Mouse (Mus musculus) heart, adult 11 months (tissue): ENCODE data around the gene Clec2l.
"Not testable (repeated sequence)": the region's sequence is repeated elsewhere in the genome, so short reads cannot be mapped to it uniquely, and the experiment has no call there.

Experiments used
- DNase-seq: peaks from one replicate; pipeline ENCODE4 v3.0.0; 2022

Clec2l gene

DNA sequence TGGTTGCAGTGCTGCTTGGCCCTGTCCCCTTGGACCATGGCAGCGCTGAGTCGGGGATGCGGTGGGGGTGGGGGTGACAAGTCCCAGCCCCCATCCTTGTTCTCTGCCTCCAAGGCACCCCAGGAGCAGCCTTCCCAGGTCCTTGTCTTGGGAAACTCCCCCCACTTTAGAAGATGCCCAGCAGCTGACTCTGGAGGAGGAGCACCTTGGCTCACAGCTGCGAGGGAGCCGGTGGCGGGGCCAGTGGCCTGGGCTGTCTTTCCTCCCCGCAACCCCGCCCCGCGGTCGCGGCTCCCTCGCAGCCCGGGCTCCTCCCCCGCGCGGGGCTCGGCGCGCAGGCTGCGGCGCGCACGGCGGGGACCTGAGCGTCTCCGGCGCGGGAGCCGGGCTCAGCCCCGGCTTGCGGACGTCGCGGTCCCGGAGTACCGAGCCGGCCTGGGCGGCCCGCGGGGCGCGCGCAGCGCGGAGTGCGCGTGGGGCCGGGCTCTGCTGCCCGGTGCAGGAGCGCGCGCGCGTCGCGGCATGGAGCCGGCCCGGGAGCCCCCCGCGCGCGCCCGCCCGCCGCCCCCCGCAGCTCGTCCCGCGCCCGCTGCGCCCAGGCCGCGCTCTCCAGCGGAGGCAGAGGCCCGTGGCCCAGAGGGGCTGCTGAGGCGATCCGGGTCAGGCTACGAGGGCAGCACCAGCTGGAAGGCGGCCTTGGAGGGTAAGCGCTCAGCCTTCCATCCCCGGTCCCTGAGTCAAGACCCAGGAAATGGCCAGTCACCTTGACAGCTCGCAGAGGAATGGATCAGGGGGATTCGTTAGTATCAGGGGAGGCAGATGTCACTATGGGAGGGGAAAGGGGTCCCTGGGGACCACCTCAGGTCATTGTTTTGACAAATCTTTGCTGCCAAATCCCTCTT, at the start of gene Clec2l:
Gene Clec2l, plus strand, starts transcription at position 356 of the 902 bp plus-strand sequence.
- no peak for DNase-seq

DNA sequence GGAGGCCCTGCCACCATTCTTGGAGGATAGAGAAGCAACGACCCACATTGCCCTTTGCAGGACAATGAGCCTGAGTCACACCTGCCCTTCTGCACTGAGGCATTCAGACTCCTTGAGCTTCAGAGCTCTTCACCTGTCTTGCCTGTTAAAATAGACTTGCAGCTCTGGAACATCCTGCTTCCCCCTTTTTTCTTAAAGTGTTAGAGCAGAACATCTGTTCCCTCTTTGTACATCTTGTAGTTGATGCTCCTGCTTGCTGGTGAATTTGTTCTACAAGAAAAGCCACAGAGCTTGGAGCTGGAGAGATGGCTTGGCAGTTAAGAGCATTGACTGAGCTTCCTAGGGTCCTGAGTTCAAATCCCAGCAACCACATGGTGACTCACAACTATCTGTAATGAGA, 40.5 kb upstream of the Clec2l start:
- peak; percentile 84 for DNase-seq

DNA sequence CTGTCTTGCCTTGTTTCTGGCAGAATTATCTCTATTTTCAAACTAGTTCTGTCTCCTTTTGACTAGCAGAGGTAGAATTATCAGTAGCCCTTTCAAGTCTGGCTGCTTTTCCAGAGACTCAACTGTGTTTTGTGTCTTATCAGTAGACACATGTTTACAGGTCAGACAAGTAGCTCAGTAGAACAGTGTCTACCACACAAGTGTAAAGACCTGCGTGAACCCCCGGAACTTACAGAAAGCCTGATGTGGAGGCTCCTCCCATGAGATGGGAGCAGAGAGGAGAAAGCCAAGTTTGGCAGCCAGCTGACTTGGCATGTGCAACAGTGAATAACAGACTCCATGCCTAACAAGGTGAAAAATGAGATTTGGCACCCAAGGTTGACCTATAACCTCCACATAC, 39.4 kb upstream of the Clec2l start:
- DNase-seq = peak; percentile 62

DNA sequence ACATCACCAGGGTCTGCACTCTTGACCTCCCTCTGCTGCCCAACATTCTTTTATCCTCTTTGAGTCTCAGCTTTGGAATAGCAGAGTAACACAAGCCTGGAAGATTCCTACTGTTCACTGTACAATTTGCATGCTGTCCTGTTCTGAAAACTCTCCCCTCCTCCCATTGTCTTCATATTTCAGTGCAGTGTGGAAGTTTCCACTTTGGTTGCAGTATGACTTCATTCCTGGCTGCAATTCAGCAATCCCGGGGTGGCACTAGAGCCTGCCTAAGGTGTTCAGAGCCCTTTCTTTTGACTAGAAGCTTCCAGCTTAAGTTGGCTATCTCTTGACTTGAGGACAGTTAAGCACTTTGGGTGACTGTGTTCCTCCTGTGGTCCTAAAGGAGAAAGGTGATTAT, 38.4 kb upstream of the Clec2l start:
- DNase-seq = peak; percentile 74

DNA sequence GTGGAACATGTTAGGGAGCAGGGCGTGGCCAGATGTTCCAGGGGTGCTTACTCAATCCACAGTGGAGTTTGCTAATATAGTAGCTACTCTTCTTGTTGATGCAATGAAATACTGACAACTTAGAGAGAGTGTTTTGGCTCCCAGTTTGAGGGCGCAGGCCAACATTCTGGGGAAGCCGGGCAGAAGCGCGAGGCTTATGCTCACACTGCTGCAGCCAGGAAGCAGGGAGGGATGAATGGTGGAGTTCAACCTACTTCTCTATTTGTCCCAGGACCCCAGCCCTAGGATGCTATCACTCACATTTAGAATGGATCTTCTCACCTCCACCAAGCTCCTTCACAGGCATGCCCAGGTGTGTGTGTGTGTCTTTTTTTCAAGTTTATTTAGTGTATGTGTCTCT, 36.8 kb upstream of the Clec2l start:
- peak; percentile 70 for DNase-seq

DNA sequence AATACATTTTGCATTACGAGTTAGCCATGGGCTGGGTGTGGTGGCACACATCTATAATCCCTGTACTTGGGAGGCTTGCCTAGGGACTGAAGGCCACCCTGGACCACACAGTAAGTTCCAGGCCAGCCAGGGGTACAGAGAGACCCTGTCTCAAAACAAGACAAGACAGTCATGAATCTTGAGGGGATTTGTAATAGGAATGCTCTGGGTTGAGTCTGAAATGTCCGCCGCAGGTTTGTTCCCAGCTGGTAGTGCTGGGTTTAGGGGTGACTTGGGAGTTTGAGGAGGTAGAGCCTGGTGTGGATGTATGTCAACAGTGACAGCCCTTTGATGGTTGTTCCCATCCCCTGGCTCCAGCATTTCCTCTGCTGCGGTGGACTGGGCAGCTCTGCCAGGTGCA, 35.8 kb upstream of the Clec2l start:
- DNase-seq = peak; percentile 57

DNA sequence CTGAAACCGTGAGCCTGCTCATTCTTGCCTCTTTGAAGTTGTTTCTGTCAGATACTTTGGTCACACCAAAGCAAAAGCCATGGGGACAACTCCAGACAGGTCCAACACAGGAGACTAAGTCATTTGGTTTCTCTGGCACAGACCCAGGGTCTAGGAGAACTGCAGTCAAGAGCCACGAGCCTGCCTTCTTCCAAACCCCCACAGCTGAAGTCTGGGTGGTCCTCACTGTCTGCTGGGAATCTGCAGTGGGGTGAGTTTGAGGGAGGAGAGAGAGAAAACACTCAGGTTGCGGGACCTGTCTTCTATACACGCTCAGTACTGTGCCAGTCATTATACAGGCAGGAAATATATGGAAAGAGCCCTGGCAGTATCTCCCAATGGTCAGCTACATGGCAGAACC, 35.4 kb upstream of the Clec2l start:
- DNase-seq = peak; percentile 72

DNA sequence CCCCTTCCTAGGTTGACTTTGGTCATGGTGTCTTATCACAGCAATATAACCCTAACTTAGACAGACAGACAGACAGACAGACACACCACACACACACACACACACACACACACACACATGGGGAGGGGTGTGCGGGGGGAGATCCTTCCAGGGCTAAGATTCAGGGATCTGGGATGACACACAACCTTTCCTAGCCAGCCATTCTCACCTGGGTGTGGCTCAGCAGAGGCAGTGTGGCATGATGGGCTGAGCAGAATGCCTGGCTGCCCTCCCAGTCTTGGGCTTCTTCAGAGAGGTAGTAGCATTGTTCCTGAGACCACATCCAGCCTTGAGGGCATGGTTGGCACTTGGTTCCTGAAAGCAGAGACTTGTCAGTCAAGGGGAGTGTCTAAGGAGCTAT, 33.3 kb upstream of the Clec2l start:
- DNase-seq = peak; percentile 75

DNA sequence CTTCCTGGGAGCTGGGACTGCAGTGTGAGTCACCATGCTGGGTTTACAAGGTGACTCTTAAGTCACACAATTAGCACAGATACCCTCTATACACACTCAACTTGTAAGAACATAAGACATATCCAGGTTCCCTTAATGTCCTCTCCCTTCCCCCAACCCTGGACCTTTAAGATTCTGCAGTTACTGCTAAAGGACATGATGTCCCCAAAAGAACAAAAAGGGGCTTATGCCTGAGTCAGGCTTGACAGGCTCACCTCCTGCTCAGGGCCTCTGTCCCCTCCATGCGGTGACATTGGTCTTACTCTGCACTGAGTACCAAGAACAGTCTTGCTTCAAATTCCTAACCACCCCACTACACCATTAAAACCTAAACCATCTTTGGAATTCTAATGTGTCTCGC, 30.0 kb upstream of the Clec2l start:
- DNase-seq = peak; percentile 51

DNA sequence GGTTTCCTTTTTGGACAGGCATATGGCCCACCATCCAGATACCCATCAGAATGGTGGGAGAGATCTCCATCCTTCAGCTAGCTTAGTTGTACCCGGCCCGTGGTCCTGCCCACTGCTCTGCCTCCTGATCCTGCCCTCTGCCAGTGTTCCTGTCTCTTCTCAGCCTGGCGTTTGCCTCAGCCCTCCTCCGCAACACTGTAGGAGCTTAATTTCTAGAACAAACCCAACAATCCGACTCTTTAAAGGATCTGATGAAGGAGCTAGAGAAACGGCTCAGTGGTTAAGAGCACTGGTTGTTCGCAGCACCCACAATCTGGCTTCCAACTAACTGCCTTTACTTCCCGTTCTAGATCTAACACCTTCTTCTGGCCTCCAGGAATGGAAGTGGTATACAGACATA, 28.4 kb upstream of the Clec2l start:
- peak; percentile 61 for DNase-seq

DNA sequence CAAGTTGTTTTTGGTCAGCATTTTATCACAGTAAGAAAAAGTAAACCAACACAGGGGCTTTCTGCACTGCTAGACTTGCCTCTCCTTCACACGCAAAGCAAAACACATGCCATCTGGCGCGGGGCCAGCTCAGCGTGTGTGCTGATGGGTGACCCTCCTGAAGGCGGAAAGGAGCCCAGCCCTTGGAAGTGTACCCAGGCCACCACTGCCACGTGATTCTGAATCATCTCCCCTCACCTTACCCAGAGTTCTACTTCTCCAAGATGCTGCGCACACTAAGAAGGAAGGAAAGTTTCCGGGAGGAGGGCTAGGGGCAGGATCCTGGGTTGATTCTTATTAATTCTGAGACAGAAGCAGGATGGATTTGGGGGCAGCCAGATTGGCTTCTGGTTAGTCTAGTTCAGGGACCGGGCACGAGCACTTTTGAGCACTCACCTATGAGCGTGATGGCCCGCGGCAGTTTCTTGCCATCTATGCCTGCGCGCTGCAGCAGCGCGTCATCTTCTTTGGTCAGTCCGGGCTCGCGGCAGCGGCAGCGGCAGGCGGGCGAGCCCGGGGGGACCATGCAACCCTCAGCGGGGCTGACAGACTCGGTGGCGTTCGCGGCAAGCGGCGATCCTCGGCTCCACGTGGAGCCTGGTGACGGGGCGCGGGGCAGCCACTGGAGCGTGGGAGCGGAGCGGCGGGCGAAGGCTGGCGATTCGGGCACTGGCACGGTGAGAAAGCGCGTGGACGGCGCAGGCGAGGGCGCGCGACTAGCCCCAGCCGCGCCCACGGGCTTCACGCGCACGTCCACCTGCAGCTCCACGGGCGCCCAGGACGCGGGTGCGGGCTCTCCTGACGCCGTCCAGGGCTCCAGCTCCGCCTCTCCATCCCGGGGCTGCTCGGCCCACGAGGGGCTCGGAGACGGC, 26.7 kb upstream of the Clec2l start:
- DNase-seq = peak; percentile 94

DNA sequence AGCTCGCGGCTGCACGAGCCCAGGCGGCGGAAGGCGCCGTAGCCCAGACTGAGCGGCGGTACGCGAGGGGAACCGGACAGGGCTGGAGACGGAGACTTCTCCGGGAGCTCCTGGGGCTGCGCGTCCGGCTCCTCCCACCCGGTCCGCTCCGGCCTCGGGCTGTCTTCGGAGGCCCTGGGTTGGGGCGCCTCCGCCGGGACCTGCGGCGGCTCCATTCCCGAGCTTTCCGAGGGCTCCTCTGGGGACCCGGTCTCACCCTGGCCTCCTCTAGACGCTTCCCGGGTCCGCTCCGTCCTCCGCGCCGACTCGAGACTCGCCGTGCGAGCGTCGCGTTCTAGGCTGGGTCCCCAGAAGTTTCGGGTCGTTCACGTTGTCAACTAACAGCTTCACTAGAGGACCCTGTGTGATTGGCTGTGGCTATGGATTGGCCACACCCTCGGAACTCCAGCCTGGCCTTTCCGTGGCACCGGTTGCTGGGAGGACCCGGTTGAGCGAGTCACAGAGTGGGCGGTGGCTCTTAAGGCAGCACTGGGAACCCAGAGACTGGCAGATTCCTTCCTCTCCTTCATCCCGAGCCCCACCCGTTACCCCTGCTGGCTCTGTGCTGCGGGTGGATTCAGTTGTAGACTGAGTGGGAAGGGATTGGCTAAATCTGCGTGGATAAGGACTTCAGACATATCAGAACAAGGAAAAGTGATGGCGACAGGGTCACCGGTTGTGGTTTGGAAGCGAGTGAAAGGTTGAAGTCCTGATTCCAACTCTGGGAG, 25.8 kb upstream of the Clec2l start, which contains the start of gene Klrg2:
Gene Klrg2, minus strand, starts transcription at position 391 of the 767 bp plus-strand sequence.
- DNase-seq = peak; percentile 99

DNA sequence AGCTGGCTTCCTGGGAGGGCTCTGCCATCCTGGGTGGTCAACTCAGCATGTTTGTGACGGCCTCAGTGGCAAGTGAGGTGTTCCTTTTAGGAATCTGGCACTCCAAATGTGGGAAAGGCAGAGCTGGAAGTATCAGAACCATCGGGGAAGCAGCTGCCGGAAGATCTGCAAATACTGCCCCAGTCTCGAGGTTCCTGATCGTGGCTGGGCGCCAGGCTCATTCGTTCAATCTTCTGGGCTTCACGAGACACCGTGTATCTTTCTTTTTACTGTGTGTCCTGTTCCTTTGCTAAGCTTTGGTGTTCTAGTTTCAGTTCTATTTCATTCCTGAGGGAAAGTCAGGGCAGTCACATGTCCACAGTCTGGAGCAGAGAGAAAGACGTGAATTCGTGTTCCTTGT, 22.5 kb upstream of the Clec2l start:
- DNase-seq = no peak

DNA sequence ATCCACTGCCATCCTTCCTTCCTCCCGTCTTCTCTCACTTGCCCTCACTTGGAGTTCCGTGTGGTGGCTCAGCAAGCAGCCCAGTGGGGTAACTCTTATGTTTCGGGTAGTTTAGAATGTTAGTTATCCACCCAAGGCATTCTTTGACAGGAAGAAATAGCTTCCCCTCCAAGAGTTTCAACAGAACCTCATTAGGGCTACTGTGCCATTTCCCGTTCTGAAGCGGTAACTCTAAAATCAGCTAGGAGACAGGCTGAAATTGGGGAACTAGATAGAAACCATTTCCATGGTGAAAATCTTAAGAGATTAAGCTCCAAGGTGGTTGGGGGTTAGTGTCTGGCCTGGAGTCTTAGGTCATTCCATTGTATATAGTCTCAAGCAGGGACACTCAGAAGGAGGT, 21.6 kb upstream of the Clec2l start:
- DNase-seq = no peak

DNA sequence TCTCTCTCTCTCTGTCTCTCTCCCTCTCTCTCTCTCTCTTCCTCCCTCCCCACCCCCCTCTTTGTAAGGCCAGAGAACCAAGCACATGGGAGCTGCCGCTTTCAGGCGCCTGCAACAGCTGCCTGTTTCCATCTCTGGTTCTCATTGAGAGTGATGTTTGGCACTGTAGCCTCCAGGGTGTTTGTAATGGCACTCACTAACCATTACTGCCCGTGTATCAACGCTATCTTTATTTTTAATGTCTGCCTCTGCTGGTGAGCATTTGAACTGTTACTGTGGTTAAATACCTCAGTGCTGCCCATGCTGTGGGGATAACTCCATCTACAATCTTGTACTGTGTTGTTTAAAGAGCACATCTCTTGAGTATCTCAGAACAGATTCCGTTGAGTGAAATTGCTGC, 21.2 kb upstream of the Clec2l start:
- DNase-seq = no peak

DNA sequence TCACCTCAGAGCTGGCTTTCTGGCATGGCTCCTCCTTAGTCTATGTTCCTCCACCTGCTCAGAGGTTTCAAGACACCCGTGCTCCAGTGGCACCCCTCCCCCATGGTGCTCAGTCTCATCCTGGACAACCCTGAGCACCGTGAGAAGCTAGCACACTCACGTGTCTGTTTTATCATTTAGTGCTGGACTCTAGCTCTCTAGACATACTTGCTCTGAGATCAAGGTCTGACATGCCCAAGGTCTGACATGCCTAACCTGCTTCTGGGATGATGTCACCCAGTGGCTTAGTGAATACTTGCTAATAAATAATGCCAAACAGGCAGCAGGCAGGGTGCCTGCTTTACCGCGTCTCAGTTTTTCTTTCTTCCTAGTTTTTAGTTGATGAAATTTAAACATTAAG, 20.3 kb upstream of the Clec2l start:
- DNase-seq = no peak

DNA sequence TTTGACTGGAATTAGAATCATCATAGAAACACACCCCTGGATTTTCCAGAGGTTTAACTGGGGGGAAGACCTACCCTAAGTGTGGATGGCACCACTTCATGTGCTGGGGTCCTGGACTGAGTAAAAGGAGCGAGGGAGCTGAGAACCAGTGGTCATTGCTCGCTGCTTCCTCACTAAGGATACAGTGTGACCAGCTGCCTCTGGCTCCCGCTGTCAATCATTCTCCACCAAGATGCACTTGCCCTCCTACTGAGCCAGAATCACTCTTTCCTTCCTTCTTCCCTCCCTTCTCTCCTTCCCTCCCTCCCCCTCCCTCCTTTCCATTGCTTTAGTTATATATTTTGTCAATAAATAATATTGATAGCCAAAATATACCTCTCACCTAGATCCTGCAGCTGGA, 19.8 kb upstream of the Clec2l start:
- DNase-seq = no peak

DNA sequence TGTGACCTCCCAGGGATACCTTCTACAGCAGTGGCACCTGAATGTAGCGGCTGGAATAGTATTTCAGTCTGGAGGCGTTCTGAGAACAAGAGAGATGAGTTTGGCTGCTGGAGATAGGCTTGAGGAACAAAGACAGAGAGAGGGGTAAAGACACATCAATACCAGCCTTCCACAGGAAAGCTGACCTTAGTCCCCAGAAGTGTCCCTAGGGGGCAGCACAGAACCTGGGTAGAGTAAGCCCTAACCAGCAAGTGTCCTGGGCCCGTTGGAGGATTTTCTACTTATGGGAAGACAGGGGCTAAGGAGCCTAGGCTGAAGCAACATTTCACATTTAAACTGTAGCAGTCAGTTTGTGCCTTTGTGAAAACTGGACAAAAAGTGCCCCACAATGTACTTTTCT, 13.3 kb upstream of the Clec2l start:
- no peak for DNase-seq

DNA sequence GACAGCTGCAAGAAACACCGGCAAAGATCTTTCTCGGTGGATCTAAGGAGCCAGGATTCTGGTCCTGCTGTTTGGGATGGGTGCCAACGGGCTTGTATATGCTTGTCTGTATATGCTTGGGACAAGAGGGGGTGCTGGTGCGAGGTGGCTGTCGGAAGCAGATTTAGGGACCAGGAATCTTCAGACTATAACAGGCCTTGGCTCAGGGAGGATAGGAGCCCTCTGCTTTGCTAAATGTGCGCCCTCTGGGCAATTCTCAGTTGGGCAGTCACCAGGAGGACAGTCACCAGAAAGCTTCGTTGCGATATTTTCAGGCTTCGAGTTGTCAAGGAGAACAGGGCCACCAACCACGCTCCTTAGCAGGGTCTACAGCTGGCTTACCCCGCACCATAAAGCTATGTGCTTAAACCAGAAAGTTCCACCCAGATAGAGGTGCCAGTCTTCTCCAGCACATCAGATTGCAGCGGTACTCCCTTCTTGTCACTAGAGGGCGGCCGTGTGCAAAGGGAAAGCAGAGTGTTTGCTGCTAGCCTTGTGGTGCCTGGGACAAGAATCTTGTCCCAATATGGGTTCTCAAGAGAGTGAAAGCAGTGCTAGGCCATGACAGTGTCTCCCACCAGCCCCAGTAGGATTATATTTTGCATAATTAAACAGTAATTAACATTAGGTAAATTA, 12.5 kb upstream of the Clec2l start:
- DNase-seq = no peak

DNA sequence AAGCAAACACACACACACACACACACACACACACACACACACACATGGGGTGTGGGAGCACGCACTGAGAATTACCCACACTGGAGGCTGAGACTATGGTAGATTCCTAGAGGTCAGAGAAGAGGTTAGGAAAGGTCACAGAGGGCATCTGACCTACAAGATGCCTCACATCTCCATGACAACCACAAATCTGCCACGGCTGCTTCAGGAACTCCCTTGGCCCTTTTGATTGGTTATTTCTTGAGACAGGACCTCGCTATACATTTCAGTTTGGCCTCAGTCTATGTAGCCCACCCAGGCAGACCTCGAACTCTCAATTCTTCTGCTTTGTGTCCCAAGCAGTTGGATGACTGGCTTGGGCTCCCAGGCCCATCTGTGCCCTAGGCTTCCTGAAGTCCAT, 1.2 kb upstream of the Clec2l start:
- no peak for DNase-seq

DNA sequence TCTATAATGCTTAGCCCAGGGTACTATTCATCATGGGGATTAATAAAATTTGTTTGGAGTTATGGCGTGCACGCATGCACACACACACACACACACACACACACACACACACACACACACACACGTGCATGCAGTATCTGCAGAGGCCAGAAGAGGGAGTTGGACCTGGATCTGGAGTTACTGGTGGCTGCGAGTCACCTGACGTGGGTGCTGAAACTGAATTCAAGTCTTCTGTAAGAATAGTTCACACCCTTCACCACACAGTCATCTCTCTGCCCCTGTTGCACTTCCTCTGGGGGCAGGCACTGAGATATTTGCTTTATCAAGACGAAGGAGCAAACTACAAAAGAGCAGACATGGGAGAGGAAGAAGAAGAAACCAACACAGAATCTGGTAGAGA, 6.7 kb downstream of the Clec2l start:
- no peak for DNase-seq

DNA sequence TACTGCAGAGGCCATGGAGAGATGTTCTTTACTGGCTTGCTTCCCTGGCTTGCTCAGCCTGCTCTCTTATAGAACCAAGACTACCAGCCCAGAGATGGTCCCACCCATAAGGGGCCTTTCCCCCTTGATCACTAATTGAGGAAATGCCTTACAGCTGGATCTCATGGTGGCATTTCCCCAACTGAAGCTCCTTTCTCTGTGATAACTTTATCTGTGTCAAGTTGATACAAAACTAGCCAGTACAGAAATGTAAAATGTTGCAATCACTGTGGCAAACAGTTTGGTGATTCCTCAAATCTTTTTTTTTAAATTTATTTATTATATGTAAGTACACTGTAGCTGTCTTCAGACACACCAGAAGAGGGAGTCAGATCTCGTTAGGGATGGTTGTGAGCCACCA, 7.6 kb downstream of the Clec2l start:
- not testable (repeated sequence) for DNase-seq
